Mouse (Mus musculus) layer of hippocampus, adult 9-11 months (tissue): Measurements from ENCODE around the gene Gorasp1.
A peak's percentile ranks its signal among the peaks of the same experiment; 100 is the strongest.

ENCODE experiments used
- DNase-seq: peaks from one replicate; pipeline ENCODE4 v3.0.0; 2022

The Gorasp1 gene

GRCm38 (mm10) chr9:119925120-119925657 is 12.2 kb downstream of the Gorasp1 start:
- peak; percentile 34 for DNase-seq

- no peak for DNase-seq
Observed at GRCm38 (mm10) chr9:119923462-119923861, 13.9 kb downstream of the Gorasp1 start.

- no peak for DNase-seq
Observed at GRCm38 (mm10) chr9:119919858-119920257, 17.5 kb downstream of the Gorasp1 start.

GRCm38 (mm10) chr9:119913087-119913838 is 24.1 kb downstream of the Gorasp1 start:
- no peak for DNase-seq

- DNase-seq: peak; percentile 55
Observed at GRCm38 (mm10) chr9:119909931-119910330, 27.4 kb downstream of the Gorasp1 start.

- DNase-seq: no peak
Observed at GRCm38 (mm10) chr9:119908708-119909107, 28.7 kb downstream of the Gorasp1 start.

- no peak for DNase-seq
Observed at GRCm38 (mm10) chr9:119902410-119903151, 34.8 kb downstream of the Gorasp1 start.

GRCm38 (mm10) chr9:119899446-119899845 is 37.9 kb downstream of the Gorasp1 start:
- DNase-seq: no peak

GRCm38 (mm10) chr9:119895040-119895721 is 42.2 kb downstream of the Gorasp1 start:
- DNase-seq: peak; percentile 10

GRCm38 (mm10) chr9:119894339-119895009 is 42.9 kb downstream of the Gorasp1 start, which contains the start of gene Wdr48:
Gene Wdr48, plus strand, starts transcription at chr9:119894878.
- DNase-seq: peak; percentile 98

- no peak for DNase-seq
Observed at GRCm38 (mm10) chr9:119893881-119894280, 43.5 kb downstream of the Gorasp1 start.

GRCm38 (mm10) chr9:119890692-119891091 is 46.7 kb downstream of the Gorasp1 start:
- peak; percentile 32 for DNase-seq

- no peak for DNase-seq
Observed at GRCm38 (mm10) chr9:119889446-119889845, 47.9 kb downstream of the Gorasp1 start.

- DNase-seq: no peak
Observed at GRCm38 (mm10) chr9:119888843-119889246, 48.5 kb downstream of the Gorasp1 start.

GRCm38 (mm10) chr9:119887144-119887901 is 50.0 kb downstream of the Gorasp1 start:
- no peak for DNase-seq
